Mouse (Mus musculus) stomach, embryonic 15.5 days (tissue): ENCODE measurements at regions not wholly inside any gene's neighbourhood (a gene's known extent, or its start where the extent isn't known, plus 50 kb on each side); places are given as distances from the start of the nearest gene placed in this dataset.

ENCODE experiments used
- ATAC-seq: fragments of 200-750 bp; cut with Nextera tagmentation; 2 replicates; pipeline ENCODE4 v1.8.0; 2017; ENCODE audit warnings: low read depth, moderate number of reproducible peaks, moderate TSS enrichment; ENCODE audit not compliant: insufficient read depth, low FRiP score
- H3K27ac ChIP-seq: fragments of 300-500 bp; sonication (generic); 2 replicates; pipeline ENCODE4 v1.5.1; 2015; ENCODE audit warnings: mild to moderate bottlenecking, inconsistent platforms
- H3K27me3 ChIP-seq: fragments of 300-500 bp; sonication (generic); replicated peaks from 2 replicates; pipeline ENCODE4 v1.6.1; 2015; ENCODE audit warnings: inconsistent platforms
- H3K36me3 ChIP-seq: fragments of 300-500 bp; sonication (generic); 2 replicates; pipeline ENCODE4 v1.6.1; 2015; ENCODE audit warnings: inconsistent platforms
- H3K4me1 ChIP-seq: fragments of 300-500 bp; sonication (generic); 2 replicates; pipeline ENCODE4 v1.6.1; 2015; ENCODE audit warnings: inconsistent platforms
- H3K4me2 ChIP-seq: fragments of 300-500 bp; sonication (generic); 2 replicates; pipeline ENCODE4 v1.6.1; 2015; ENCODE audit warnings: mild to moderate bottlenecking, inconsistent platforms
- H3K4me3 ChIP-seq: fragments of 300-500 bp; sonication (generic); replicated peaks from 2 replicates; pipeline ENCODE4 v1.5.1; 2015; ENCODE audit warnings: inconsistent platforms
- H3K9ac ChIP-seq: fragments of 300-500 bp; sonication (generic); 2 replicates; pipeline ENCODE4 v1.6.1; 2015; ENCODE audit warnings: inconsistent platforms
- H3K9me3 ChIP-seq: fragments of 300-500 bp; sonication (generic); 2 replicates; pipeline ENCODE4 v1.6.1; 2016; ENCODE audit warnings: inconsistent platforms
- WGBS: fragments of 180-500 bp; shearing (Covaris S2); methylation state at CpG from one replicate; pipeline ENCODE4 v1.1.7; 2015; 5-methylcytosine and 5-hydroxymethylcytosine counted together

- no peak overlapping the region for H3K27ac ChIP-seq
- no peaks in the 10 kb centered on the region for H3K36me3 ChIP-seq
- H3K4me1 ChIP-seq = 0 out of 2 replicates have a peak, but pooled peaks cover 3% of the 10 kb centered on the region
- H3K9me3 ChIP-seq = no peaks in the 10 kb centered on the region
- H3K4me2 ChIP-seq = no peak overlapping the region
- ATAC-seq = no peak
- H3K4me3 ChIP-seq = no peak overlapping the region
- H3K9ac ChIP-seq = no peak overlapping the region
- WGBS = 67% methylated on average over 5 of the region's 5 CpGs
- H3K27me3 ChIP-seq = no peaks in the 10 kb centered on the region
Measured at GRCm38 (mm10) chr2:160225450-160225849, 108.5 kb downstream of the Gm826 start.

- no peaks in the 10 kb centered on the region for H3K27me3 ChIP-seq
- no peaks in the 10 kb centered on the region for H3K9me3 ChIP-seq
- H3K36me3 ChIP-seq = no peaks in the 10 kb centered on the region
- no peak for ATAC-seq
- 89% methylated on average over 8 of the region's 8 CpGs for WGBS
- no peak overlapping the region for H3K4me2 ChIP-seq
- H3K9ac ChIP-seq = no peak overlapping the region
- H3K4me3 ChIP-seq = no peak overlapping the region
- no peak overlapping the region for H3K27ac ChIP-seq
- H3K4me1 ChIP-seq = 0 out of 2 replicates have a peak, but pooled peaks cover 3% of the 10 kb centered on the region
Measured at GRCm38 (mm10) chr2:160223366-160223765, 110.6 kb downstream of the Gm826 start.

- H3K27ac ChIP-seq = no peak overlapping the region; the same call in 1 of the 2 replicates
- H3K36me3 ChIP-seq = no peaks in the 10 kb centered on the region
- no peak overlapping the region for H3K9ac ChIP-seq
- no peak for ATAC-seq
- no peaks in the 10 kb centered on the region for H3K9me3 ChIP-seq
- no peak overlapping the region for H3K4me3 ChIP-seq
- WGBS = 76% methylated on average over 8 of the region's 11 CpGs
- no peak overlapping the region for H3K4me2 ChIP-seq
- H3K27me3 ChIP-seq = no peaks in the 10 kb centered on the region
- H3K4me1 ChIP-seq = 0 out of 2 replicates have a peak, but pooled peaks cover 3% of the 10 kb centered on the region
Measured at GRCm38 (mm10) chr2:160221772-160222171, 112.2 kb downstream of the Gm826 start.

GRCm38 (mm10) chr2:160220562-160221021, 113.4 kb downstream of the Gm826 start:
- no peaks in the 10 kb centered on the region for H3K9me3 ChIP-seq
- ATAC-seq = no peak; the same call in 1 of the 2 replicates
- no peak overlapping the region for H3K4me3 ChIP-seq
- no peaks in the 10 kb centered on the region for H3K27me3 ChIP-seq
- no peak overlapping the region for H3K27ac ChIP-seq
- no peak overlapping the region for H3K4me2 ChIP-seq
- 0 out of 2 replicates have a peak, but pooled peaks cover 3% of the 10 kb centered on the region for H3K4me1 ChIP-seq
- WGBS = 16% methylated on average over 7 of the region's 7 CpGs
- H3K36me3 ChIP-seq = no peaks in the 10 kb centered on the region
- H3K9ac ChIP-seq = no peak overlapping the region

GRCm38 (mm10) chr2:160214032-160214812, 119.7 kb downstream of the Gm826 start:
- Histone ChIP-seq H3K9ac (no peak overlapping the region), H3K4me2 (no peak overlapping the region), H3K9me3 (no peaks in the 10 kb centered on the region), H3K27me3 (no peaks in the 10 kb centered on the region), H3K4me3 (no peak overlapping the region), H3K36me3 (no peaks in the 10 kb centered on the region), H3K4me1 (no peaks in the 10 kb centered on the region), H3K27ac (no peak overlapping the region)
- WGBS = 76% methylated on average over 10 of the region's 10 CpGs
- ATAC-seq = no peak

- Histone ChIP-seq H3K27ac (no peak overlapping the region), H3K9ac (no peak overlapping the region), H3K36me3 (no peaks in the 10 kb centered on the region), H3K27me3 (no peaks in the 10 kb centered on the region), H3K4me1 (no peaks in the 10 kb centered on the region), H3K9me3 (no peaks in the 10 kb centered on the region), H3K4me2 (no peak overlapping the region), H3K4me3 (no peak overlapping the region)
- ATAC-seq = no peak
- WGBS = 66% methylated on average over 3 of the region's 3 CpGs
Measured at GRCm38 (mm10) chr2:160210507-160210906, 123.5 kb downstream of the Gm826 start.

- Histone ChIP-seq H3K4me2 (no peak overlapping the region), H3K36me3 (no peaks in the 10 kb centered on the region), H3K4me1 (no peaks in the 10 kb centered on the region), H3K9me3 (no peaks in the 10 kb centered on the region), H3K27ac (no peak overlapping the region), H3K9ac (no peak overlapping the region), H3K27me3 (no peaks in the 10 kb centered on the region), H3K4me3 (no peak overlapping the region)
- WGBS = 82% methylated on average over 12 of the region's 12 CpGs
- ATAC-seq = no peak
Measured at GRCm38 (mm10) chr2:160209589-160210264, 124.2 kb downstream of the Gm826 start.

GRCm38 (mm10) chr2:160208295-160208694, 125.7 kb downstream of the Gm826 start:
- Histone ChIP-seq H3K36me3 (no peaks in the 10 kb centered on the region), H3K9ac (no peak overlapping the region), H3K27me3 (no peaks in the 10 kb centered on the region), H3K4me2 (no peak overlapping the region), H3K4me1 (no peaks in the 10 kb centered on the region), H3K4me3 (no peak overlapping the region), H3K9me3 (no peaks in the 10 kb centered on the region), H3K27ac (no peak overlapping the region)
- no peak for ATAC-seq
- WGBS = 59% methylated on average over 3 of the region's 3 CpGs

- 62% methylated on average over 4 of the region's 4 CpGs for WGBS
- H3K27me3 ChIP-seq = no peaks in the 10 kb centered on the region
- H3K4me2 ChIP-seq = no peak overlapping the region
- ATAC-seq = no peak
- H3K4me3 ChIP-seq = no peak overlapping the region
- H3K9ac ChIP-seq = no peak overlapping the region
- no peaks in the 10 kb centered on the region for H3K4me1 ChIP-seq
- no peak overlapping the region for H3K27ac ChIP-seq
- H3K9me3 ChIP-seq = no peaks in the 10 kb centered on the region
- H3K36me3 ChIP-seq = no peaks in the 10 kb centered on the region
Measured at GRCm38 (mm10) chr2:160207226-160207625, 126.7 kb downstream of the Gm826 start.

- Histone ChIP-seq H3K27me3 (no peaks in the 10 kb centered on the region), H3K9me3 (no peaks in the 10 kb centered on the region), H3K27ac (no peak overlapping the region), H3K4me2 (no peak overlapping the region), H3K9ac (no peak overlapping the region), H3K4me3 (no peak overlapping the region), H3K4me1 (no peaks in the 10 kb centered on the region), H3K36me3 (no peaks in the 10 kb centered on the region)
- no peak for ATAC-seq
- WGBS = 72% methylated on average over 4 of the region's 4 CpGs
Measured at GRCm38 (mm10) chr2:160192661-160193060, 141.3 kb downstream of the Gm826 start.

- H3K36me3 ChIP-seq = no peaks in the 10 kb centered on the region
- no peak overlapping the region for H3K27ac ChIP-seq
- no peak overlapping the region for H3K4me3 ChIP-seq
- no peak overlapping the region for H3K4me2 ChIP-seq
- no peak overlapping the region for H3K9ac ChIP-seq
- no peaks in the 10 kb centered on the region for H3K27me3 ChIP-seq
- H3K9me3 ChIP-seq = no peaks in the 10 kb centered on the region
- WGBS = 71% methylated on average over 5 of the region's 5 CpGs
- no peak for ATAC-seq
- H3K4me1 ChIP-seq = no peaks in the 10 kb centered on the region
Measured at GRCm38 (mm10) chr2:160186106-160186505, 147.9 kb downstream of the Gm826 start.

GRCm38 (mm10) chr2:160170975-160171515, 162.9 kb downstream of the Gm826 start:
- ATAC-seq = no peak
- H3K9ac ChIP-seq = no peak overlapping the region
- H3K9me3 ChIP-seq = no peaks in the 10 kb centered on the region
- no peaks in the 10 kb centered on the region for H3K4me1 ChIP-seq
- no peak overlapping the region for H3K4me2 ChIP-seq
- no peak overlapping the region for H3K4me3 ChIP-seq
- H3K27me3 ChIP-seq = no peaks in the 10 kb centered on the region
- 69% methylated on average over 9 of the region's 9 CpGs for WGBS
- no peaks in the 10 kb centered on the region for H3K36me3 ChIP-seq
- H3K27ac ChIP-seq = no peak overlapping the region
